Mouse (Mus musculus): ENCODE results near the gene Fras1. TPM values are rescaled to one million over a fixed set of nuclear protein-coding genes. Genes with fewer than 3 reads are reported as not detected.

The Fras1 gene
- polyA plus RNA-seq, 1 experiment: 6.9 TPM

- TF ChIP-seq CTCF (IDR thresholded peaks at IDR 0.05; ENCODE audit: low read depth, low read length) (no peak), EP300 (IDR thresholded peaks at IDR 0.05; ENCODE audit: insufficient read depth, low read depth, low read length) (no peak), POLR2A (IDR thresholded peaks at IDR 0.05; ENCODE audit: insufficient read depth, low read length) (no peak)
- Histone ChIP-seq H3K9me3 (replicated peaks; ENCODE audit: control insufficient read depth, insufficient read depth, low read length, poor library complexity, severe bottlenecking) (no peaks in the 10 kb centered on the region), H3K27me3 (ENCODE audit: control insufficient read depth, insufficient read depth, low read length, poor library complexity, severe bottlenecking) (no peaks in the 10 kb centered on the region), H3K27ac (ENCODE audit: insufficient read depth, low read length) (no peak overlapping the region), H3K9ac (ENCODE audit: low read depth, poor library complexity, severe bottlenecking) (no peak overlapping the region), H3K36me3 (ENCODE audit: control insufficient read depth, insufficient read depth, low read length, poor library complexity, severe bottlenecking) (no peaks in the 10 kb centered on the region), H3K4me1 (ENCODE audit: control insufficient read depth, insufficient read depth, low read length) (no peaks in the 10 kb centered on the region), H3K4me3 (ENCODE audit: low read depth, low read length) (no peak overlapping the region)
Measured at GRCm38 (mm10) chr5:96635866-96636265, 262.1 kb downstream of the Fras1 start.

DNA sequence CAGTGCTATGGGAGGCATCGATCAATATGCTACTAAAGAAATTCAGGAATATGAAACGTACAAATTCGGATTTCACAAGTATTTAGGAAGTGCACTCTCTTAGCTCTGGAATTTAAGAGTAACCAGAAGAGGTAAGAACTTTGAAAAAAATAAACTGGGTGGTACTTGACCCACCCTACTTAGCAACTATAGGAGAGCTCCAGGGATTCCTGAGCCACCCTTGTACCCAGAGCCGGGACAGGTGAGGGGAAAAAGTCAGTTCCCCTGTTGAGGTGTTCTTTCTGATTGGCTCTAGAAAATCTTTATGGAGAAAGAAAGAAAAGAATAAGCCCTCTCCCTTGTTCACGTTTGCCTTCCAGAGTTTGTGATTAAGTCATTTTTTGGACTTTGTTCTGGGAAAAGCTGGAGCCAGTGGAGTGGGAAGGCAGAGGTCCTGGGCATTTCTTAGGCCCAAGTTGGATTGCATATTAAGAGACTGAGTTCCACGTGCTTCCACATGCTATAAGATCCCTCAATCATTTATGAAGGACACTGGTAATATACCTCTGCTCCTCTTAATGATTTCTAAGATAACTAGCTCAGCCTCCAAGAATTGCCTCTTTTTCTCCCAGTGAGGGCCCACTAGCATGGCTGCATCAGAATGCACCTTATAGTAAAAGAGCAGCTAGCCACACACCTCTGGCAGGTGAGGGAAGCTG lies 265.6 kb downstream of the Fras1 start:
- H3K27ac ChIP-seq (ENCODE audit: insufficient read depth, low read length): no peak overlapping the region
- TF ChIP-seq CTCF (IDR thresholded peaks at IDR 0.05; ENCODE audit: low read depth, low read length) (no peak), POLR2A (IDR thresholded peaks at IDR 0.05; ENCODE audit: insufficient read depth, low read length) (no peak), EP300 (IDR thresholded peaks at IDR 0.05; ENCODE audit: insufficient read depth, low read depth, low read length) (no peak)
- no peak overlapping the region for H3K4me3 ChIP-seq (ENCODE audit: low read depth, low read length)
- no peaks in the 10 kb centered on the region for H3K36me3 ChIP-seq (ENCODE audit: control insufficient read depth, insufficient read depth, low read length, poor library complexity, severe bottlenecking)
- H3K27me3 ChIP-seq (ENCODE audit: control insufficient read depth, insufficient read depth, low read length, poor library complexity, severe bottlenecking): no peaks in the 10 kb centered on the region
- no peaks in the 10 kb centered on the region for H3K4me1 ChIP-seq (ENCODE audit: control insufficient read depth, insufficient read depth, low read length)
- H3K9me3 ChIP-seq (replicated peaks; ENCODE audit: control insufficient read depth, insufficient read depth, low read length, poor library complexity, severe bottlenecking): no peaks in the 10 kb centered on the region
- no peak overlapping the region for H3K9ac ChIP-seq (ENCODE audit: low read depth, poor library complexity, severe bottlenecking)

GRCm38 (mm10) chr5:96641297-96641696 lies 267.5 kb downstream of the Fras1 start:
- Histone ChIP-seq H3K4me3 (ENCODE audit: low read depth, low read length) (no peak overlapping the region), H3K4me1 (ENCODE audit: control insufficient read depth, insufficient read depth, low read length) (no peaks in the 10 kb centered on the region), H3K9me3 (replicated peaks; ENCODE audit: control insufficient read depth, insufficient read depth, low read length, poor library complexity, severe bottlenecking) (no peaks in the 10 kb centered on the region), H3K36me3 (ENCODE audit: control insufficient read depth, insufficient read depth, low read length, poor library complexity, severe bottlenecking) (no peaks in the 10 kb centered on the region), H3K27me3 (ENCODE audit: control insufficient read depth, insufficient read depth, low read length, poor library complexity, severe bottlenecking) (no peaks in the 10 kb centered on the region), H3K9ac (ENCODE audit: low read depth, poor library complexity, severe bottlenecking) (no peak overlapping the region), H3K27ac (ENCODE audit: insufficient read depth, low read length) (no peak overlapping the region)
- TF ChIP-seq CTCF (IDR thresholded peaks at IDR 0.05; ENCODE audit: low read depth, low read length) (no peak), POLR2A (IDR thresholded peaks at IDR 0.05; ENCODE audit: insufficient read depth, low read length) (no peak), EP300 (IDR thresholded peaks at IDR 0.05; ENCODE audit: insufficient read depth, low read depth, low read length) (no peak)

- no peak overlapping the region for H3K27ac ChIP-seq (ENCODE audit: insufficient read depth, low read length)
- no peaks in the 10 kb centered on the region for H3K9me3 ChIP-seq (replicated peaks; ENCODE audit: control insufficient read depth, insufficient read depth, low read length, poor library complexity, severe bottlenecking)
- TF ChIP-seq POLR2A (IDR thresholded peaks at IDR 0.05; ENCODE audit: insufficient read depth, low read length) (no peak), CTCF (IDR thresholded peaks at IDR 0.05; ENCODE audit: low read depth, low read length) (no peak), EP300 (IDR thresholded peaks at IDR 0.05; ENCODE audit: insufficient read depth, low read depth, low read length) (no peak)
- H3K4me1 ChIP-seq (ENCODE audit: control insufficient read depth, insufficient read depth, low read length): no peaks in the 10 kb centered on the region
- no peaks in the 10 kb centered on the region for H3K27me3 ChIP-seq (ENCODE audit: control insufficient read depth, insufficient read depth, low read length, poor library complexity, severe bottlenecking)
- H3K4me3 ChIP-seq (ENCODE audit: low read depth, low read length): no peak overlapping the region
- no peaks in the 10 kb centered on the region for H3K36me3 ChIP-seq (ENCODE audit: control insufficient read depth, insufficient read depth, low read length, poor library complexity, severe bottlenecking)
- no peak overlapping the region for H3K9ac ChIP-seq (ENCODE audit: low read depth, poor library complexity, severe bottlenecking)
Measured at GRCm38 (mm10) chr5:96675676-96676075, 301.9 kb downstream of the Fras1 start.

DNA sequence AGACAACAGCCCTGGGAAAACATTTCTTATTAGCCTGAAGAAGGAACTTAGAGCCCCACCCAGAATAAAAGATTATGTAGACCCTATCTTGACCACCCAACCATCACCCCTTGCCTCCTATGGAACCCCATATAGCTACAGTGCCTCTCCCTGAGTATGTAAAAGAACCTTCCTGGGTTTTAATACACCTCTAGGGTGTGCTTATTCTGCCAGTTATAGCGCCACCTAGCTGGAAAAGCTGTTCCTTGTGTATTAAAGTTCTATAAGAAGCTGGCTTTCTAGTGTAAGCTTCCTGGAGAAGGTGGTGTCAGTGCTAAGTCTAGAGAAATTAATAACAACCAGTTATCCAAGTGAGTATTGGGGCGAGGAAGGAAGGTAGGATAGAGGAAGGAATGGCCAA lies 303.7 kb downstream of the Fras1 start:
- Histone ChIP-seq H3K4me3 (ENCODE audit: low read depth, low read length) (no peak overlapping the region), H3K36me3 (ENCODE audit: control insufficient read depth, insufficient read depth, low read length, poor library complexity, severe bottlenecking) (no peaks in the 10 kb centered on the region), H3K27me3 (ENCODE audit: control insufficient read depth, insufficient read depth, low read length, poor library complexity, severe bottlenecking) (no peaks in the 10 kb centered on the region), H3K27ac (ENCODE audit: insufficient read depth, low read length) (no peak overlapping the region), H3K9me3 (replicated peaks; ENCODE audit: control insufficient read depth, insufficient read depth, low read length, poor library complexity, severe bottlenecking) (no peaks in the 10 kb centered on the region), H3K4me1 (ENCODE audit: control insufficient read depth, insufficient read depth, low read length) (no peaks in the 10 kb centered on the region), H3K9ac (ENCODE audit: low read depth, poor library complexity, severe bottlenecking) (no peak overlapping the region)
- no peak for TF ChIP-seq POLR2A (IDR thresholded peaks at IDR 0.05; ENCODE audit: insufficient read depth, low read length)
- TF ChIP-seq CTCF (IDR thresholded peaks at IDR 0.05; ENCODE audit: low read depth, low read length): no peak
- TF ChIP-seq EP300 (IDR thresholded peaks at IDR 0.05; ENCODE audit: insufficient read depth, low read depth, low read length): no peak

DNA sequence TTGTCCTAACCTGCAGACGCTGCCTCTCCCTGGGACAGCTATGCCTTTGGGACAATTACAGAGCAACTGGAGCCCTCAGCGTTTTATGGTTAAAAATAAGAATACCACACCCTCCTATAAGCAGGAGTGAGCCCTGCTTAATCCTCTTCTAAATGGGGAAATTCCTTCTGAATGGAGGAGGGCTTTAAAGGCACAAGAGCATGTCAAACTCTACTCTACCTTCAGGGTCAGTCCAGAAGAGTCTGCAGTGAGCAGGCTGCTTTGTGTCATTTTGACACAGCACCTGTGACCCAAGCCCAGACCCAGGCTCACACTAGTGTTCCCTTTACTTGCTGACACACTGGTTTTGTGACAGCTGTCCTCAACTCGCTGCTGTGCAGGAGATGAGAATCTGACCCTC lies 307.3 kb downstream of the Fras1 start:
- Histone ChIP-seq H3K4me3 (ENCODE audit: low read depth, low read length) (no peak overlapping the region), H3K4me1 (ENCODE audit: control insufficient read depth, insufficient read depth, low read length) (no peaks in the 10 kb centered on the region), H3K9ac (ENCODE audit: low read depth, poor library complexity, severe bottlenecking) (no peak overlapping the region), H3K36me3 (ENCODE audit: control insufficient read depth, insufficient read depth, low read length, poor library complexity, severe bottlenecking) (no peaks in the 10 kb centered on the region), H3K27ac (ENCODE audit: insufficient read depth, low read length) (no peak overlapping the region), H3K27me3 (ENCODE audit: control insufficient read depth, insufficient read depth, low read length, poor library complexity, severe bottlenecking) (no peaks in the 10 kb centered on the region), H3K9me3 (replicated peaks; ENCODE audit: control insufficient read depth, insufficient read depth, low read length, poor library complexity, severe bottlenecking) (no peaks in the 10 kb centered on the region)
- no peak for TF ChIP-seq CTCF (IDR thresholded peaks at IDR 0.05; ENCODE audit: low read depth, low read length)
- TF ChIP-seq EP300 (IDR thresholded peaks at IDR 0.05; ENCODE audit: insufficient read depth, low read depth, low read length): no peak
- no peak for TF ChIP-seq POLR2A (IDR thresholded peaks at IDR 0.05; ENCODE audit: insufficient read depth, low read length)

All from ES-Bruce4 (cell line).